10 mouse cellular contexts compared by ENCODE assay signal in genomic region chr10:113105771-113106430, GRCm38 (mm10).
A peak's percentile ranks its signal among the peaks of the same experiment; 100 is the strongest.
DNase-seq lines count a peak whose midpoint lies in the region; ATAC-seq lines count a peak whose summit lies in the region.
"Had no signal": no experiment of that assay in that cellular context is flagged by ENCODE, and none has a peak within 500 bp of the region (broad histone marks: within the 10 kb centered on the region; RNA-seq: fewer than 3 reads in every experiment).

No protein-coding gene starts in this region.

- no peaks in the 10 kb centered on the region for H3K4me1 ChIP-seq in midbrain, embryonic 13.5 days (replicated peaks)
- H3K4me1 ChIP-seq in midbrain, embryonic 15.5 days: no peaks in the 10 kb centered on the region
- no peaks in the 10 kb centered on the region for H3K4me1 ChIP-seq in forebrain, embryonic 12.5 days
- no peaks in the 10 kb centered on the region for H3K4me1 ChIP-seq in midbrain, embryonic 16.5 days (ENCODE audit: control insufficient read depth, insufficient read depth, low read length)
- H3K4me1 ChIP-seq: limb, embryonic 13.5 days had no signal

- H3K4me2 ChIP-seq in midbrain, embryonic 13.5 days (replicated peaks): no peak overlapping the region
- no peak overlapping the region for H3K4me2 ChIP-seq in midbrain, embryonic 15.5 days
- H3K4me2 ChIP-seq in forebrain, embryonic 12.5 days: no peak overlapping the region
- H3K4me2 ChIP-seq in midbrain, embryonic 16.5 days (ENCODE audit: low read length): no peak overlapping the region
- H3K4me2 ChIP-seq: limb, embryonic 13.5 days had no signal

- 0 out of 2 replicates have a peak, but pooled peaks have one; percentile 20 for ATAC-seq in midbrain, embryonic 13.5 days
- ATAC-seq in midbrain, embryonic 15.5 days (replicated peaks): no peak
- ATAC-seq in forebrain, embryonic 12.5 days (ENCODE audit: low FRiP score): peak; percentile 68; the same call in 1 of the 2 replicates
- ATAC-seq in midbrain, embryonic 16.5 days: peak; percentile 48; the same call in 1 of the 2 replicates

- H3K9me3 ChIP-seq in midbrain, embryonic 13.5 days: no peaks in the 10 kb centered on the region
- no peaks in the 10 kb centered on the region for H3K9me3 ChIP-seq in midbrain, embryonic 15.5 days
- no peaks in the 10 kb centered on the region for H3K9me3 ChIP-seq in forebrain, embryonic 12.5 days
- no peaks in the 10 kb centered on the region for H3K9me3 ChIP-seq in midbrain, embryonic 16.5 days (replicated peaks; ENCODE audit: control insufficient read depth, low read length, poor library complexity, severe bottlenecking)
- H3K9me3 ChIP-seq: limb, embryonic 13.5 days had no signal

- no peak overlapping the region for H3K9ac ChIP-seq in midbrain, embryonic 13.5 days (replicated peaks)
- no peak overlapping the region for H3K9ac ChIP-seq in midbrain, embryonic 15.5 days
- H3K9ac ChIP-seq in forebrain, embryonic 12.5 days: no peak overlapping the region
- no peak overlapping the region for H3K9ac ChIP-seq in midbrain, embryonic 16.5 days (ENCODE audit: low read depth, low read length)
- H3K9ac ChIP-seq: limb, embryonic 13.5 days had no signal

- no peaks in the 10 kb centered on the region for H3K36me3 ChIP-seq in midbrain, embryonic 13.5 days
- no peaks in the 10 kb centered on the region for H3K36me3 ChIP-seq in midbrain, embryonic 15.5 days (replicated peaks)
- no peaks in the 10 kb centered on the region for H3K36me3 ChIP-seq in forebrain, embryonic 12.5 days (replicated peaks)
- H3K36me3 ChIP-seq in midbrain, embryonic 16.5 days (ENCODE audit: control insufficient read depth, insufficient read depth, low read length): no peaks in the 10 kb centered on the region
- H3K36me3 ChIP-seq: limb, embryonic 13.5 days had no signal

- H3K27ac ChIP-seq in midbrain, embryonic 13.5 days: no peak overlapping the region
- H3K27ac ChIP-seq in midbrain, embryonic 15.5 days: no peak overlapping the region
- no peak overlapping the region for H3K27ac ChIP-seq in forebrain, embryonic 12.5 days
- H3K27ac ChIP-seq in midbrain, embryonic 16.5 days (ENCODE audit: low read length): no peak overlapping the region
- H3K27ac ChIP-seq: limb, embryonic 13.5 days had no signal

- WGBS in midbrain, embryonic 13.5 days: 50% methylated on average over 1 of the region's 1 CpGs
- 43% methylated on average over 1 of the region's 1 CpGs for WGBS in midbrain, embryonic 15.5 days
- 21% methylated on average over 1 of the region's 1 CpGs for WGBS in forebrain, embryonic 12.5 days
- 34% methylated on average over 1 of the region's 1 CpGs for WGBS in midbrain, embryonic 16.5 days

- DNase-seq in cerebellum, postnatal 14 days: peak; percentile 63 to 70
- no peak for DNase-seq in cerebellum, adult 9-11 months
- no peak for DNase-seq in urinary bladder, postnatal 36 days (ENCODE audit: low spot score in 2 of 2)
- no peak for DNase-seq in ovary, postnatal 10 days (ENCODE audit: low spot score)

- no peaks in the 10 kb centered on the region for H3K27me3 ChIP-seq in midbrain, embryonic 13.5 days
- no peaks in the 10 kb centered on the region for H3K27me3 ChIP-seq in midbrain, embryonic 15.5 days (replicated peaks)
- no peaks in the 10 kb centered on the region for H3K27me3 ChIP-seq in forebrain, embryonic 12.5 days
- H3K27me3 ChIP-seq in midbrain, embryonic 16.5 days (ENCODE audit: control insufficient read depth, insufficient read depth, low read depth, low read length): no peaks in the 10 kb centered on the region
- H3K27me3 ChIP-seq: limb, embryonic 13.5 days had no signal

- H3K4me3 ChIP-seq in midbrain, embryonic 13.5 days (replicated peaks): no peak overlapping the region
- H3K4me3 ChIP-seq in midbrain, embryonic 15.5 days: no peak overlapping the region
- no peak overlapping the region for H3K4me3 ChIP-seq in forebrain, embryonic 12.5 days (replicated peaks)
- H3K4me3 ChIP-seq in midbrain, embryonic 16.5 days (ENCODE audit: low read depth, low read length): no peak overlapping the region
- H3K4me3 ChIP-seq: limb, embryonic 13.5 days; myocyte had no signal

Comparison
In these comparisons a context has a peak if more than half of its experiments do, and no peak if none do; other contexts are left out.
1. DNase-seq: peak in cerebellum, postnatal 14 days (2 of 2); none in cerebellum, adult 9-11 months (single experiment), urinary bladder, postnatal 36 days (0 of 2) and ovary, postnatal 10 days (single experiment).